Comparison of ENCODE assay signal across 7 mouse cellular contexts in genomic region chr2:116072321-116072640, GRCm38 (mm10). TPM values are rescaled to one million over a fixed set of nuclear protein-coding genes. Genes with fewer than 3 reads are reported as not detected.
DNase-seq lines count a peak whose midpoint lies in the region; ATAC-seq and TF ChIP-seq lines count a peak whose summit lies in the region.

No protein-coding gene starts in this region.

- no peak for ATAC-seq in lung, embryonic 14.5 days (ENCODE audit: insufficient read depth)
- no peak for ATAC-seq in forebrain, embryonic 11.5 days (replicated peaks; ENCODE audit: low FRiP score)
- no peak for ATAC-seq in limb, embryonic 13.5 days (ENCODE audit: low FRiP score, low read depth)
- ATAC-seq in stomach, embryonic 16.5 days (ENCODE audit: insufficient read depth, low FRiP score), result no peak

- H3K9me3 ChIP-seq in lung, embryonic 14.5 days (ENCODE audit: low read depth, low read length), result no peaks in the 10 kb centered on the region
- no peaks in the 10 kb centered on the region for H3K9me3 ChIP-seq in forebrain, embryonic 11.5 days (ENCODE audit: control insufficient read depth, low read length)
- no peaks in the 10 kb centered on the region for H3K9me3 ChIP-seq in limb, embryonic 13.5 days
- no peaks in the 10 kb centered on the region for H3K9me3 ChIP-seq in stomach, embryonic 16.5 days (replicated peaks; ENCODE audit: control insufficient read depth, low read length)

- H3K4me2 ChIP-seq in lung, embryonic 14.5 days, result peak overlapping the region; percentile 83
- peak overlapping the region; percentile 82 for H3K4me2 ChIP-seq in forebrain, embryonic 11.5 days (ENCODE audit: low read depth, low read length, severe bottlenecking)
- peak overlapping the region; percentile 56 for H3K4me2 ChIP-seq in limb, embryonic 13.5 days (replicated peaks)
- peak overlapping the region; percentile 81 for H3K4me2 ChIP-seq in stomach, embryonic 16.5 days (ENCODE audit: low read depth, low read length)

- H3K36me3 ChIP-seq in lung, embryonic 14.5 days (ENCODE audit: insufficient read depth), result no peaks in the 10 kb centered on the region
- H3K36me3 ChIP-seq in forebrain, embryonic 11.5 days (ENCODE audit: control insufficient read depth, insufficient read depth, low read length), result no peaks in the 10 kb centered on the region
- H3K36me3 ChIP-seq in limb, embryonic 13.5 days, result no peaks in the 10 kb centered on the region
- no peaks in the 10 kb centered on the region for H3K36me3 ChIP-seq in stomach, embryonic 16.5 days (ENCODE audit: control insufficient read depth, insufficient read depth, low read length)

- H3K27ac ChIP-seq in lung, embryonic 14.5 days (ENCODE audit: low read depth), result no peak overlapping the region
- H3K27ac ChIP-seq in forebrain, embryonic 11.5 days (ENCODE audit: low read depth, low read length), result no peak overlapping the region
- no peak overlapping the region for H3K27ac ChIP-seq in limb, embryonic 13.5 days
- H3K27ac ChIP-seq in stomach, embryonic 16.5 days (ENCODE audit: low read length), result peak overlapping the region; percentile 85

- H3K9ac ChIP-seq in lung, embryonic 14.5 days, result 0 out of 2 replicates have a peak overlapping the region, but pooled peaks have one; percentile 44
- H3K9ac ChIP-seq in forebrain, embryonic 11.5 days (ENCODE audit: low read length), result peak overlapping the region; percentile 58; the same call in 1 of the 2 replicates
- H3K9ac ChIP-seq in limb, embryonic 13.5 days, result no peak overlapping the region
- peak overlapping the region; percentile 76 for H3K9ac ChIP-seq in stomach, embryonic 16.5 days (ENCODE audit: low read length)

- TF ChIP-seq CTCF in lung, embryonic 14.5 days (IDR thresholded peaks at IDR 0.05; ENCODE audit: low read depth), result no peak

- H3K27me3 ChIP-seq in lung, embryonic 14.5 days (ENCODE audit: insufficient read depth, low read length), result peaks cover 36% of the 10 kb centered on the region
- peaks cover 22% of the 10 kb centered on the region for H3K27me3 ChIP-seq in forebrain, embryonic 11.5 days (ENCODE audit: control insufficient read depth, insufficient read depth, low read length)
- peaks cover 94% of the 10 kb centered on the region for H3K27me3 ChIP-seq in limb, embryonic 13.5 days
- H3K27me3 ChIP-seq in stomach, embryonic 16.5 days (ENCODE audit: control insufficient read depth, insufficient read depth, low read length), result no peaks in the 10 kb centered on the region

- 10% methylated on average over 13 of the region's 13 CpGs for WGBS in lung, embryonic 14.5 days
- WGBS in forebrain, embryonic 11.5 days, result 2% methylated on average over 13 of the region's 13 CpGs
- under 1% methylated on average over 13 of the region's 13 CpGs for WGBS in limb, embryonic 13.5 days
- 17% methylated on average over 13 of the region's 13 CpGs for WGBS in stomach, embryonic 16.5 days

- DNase-seq in lung, embryonic 14.5 days, result no peak
- DNase-seq in lung, postnatal 10 days, result no peak
- no peak for DNase-seq in forebrain, embryonic 11.5 days (ENCODE audit: low spot score)
- no peak for DNase-seq in layer of hippocampus, postnatal 36 days
- DNase-seq in gastrocnemius, postnatal 25 days, result no peak

- H3K4me3 ChIP-seq in lung, embryonic 14.5 days (ENCODE audit: low read depth, low read length), result peak overlapping the region; percentile 70
- H3K4me3 ChIP-seq in forebrain, embryonic 11.5 days (ENCODE audit: low read depth, low read length), result peak overlapping the region; percentile 75
- H3K4me3 ChIP-seq in limb, embryonic 13.5 days, result no peak overlapping the region
- H3K4me3 ChIP-seq in stomach, embryonic 16.5 days (replicated peaks; ENCODE audit: low read length), result peak overlapping the region; percentile 67

- no peaks in the 10 kb centered on the region for H3K4me1 ChIP-seq in lung, embryonic 14.5 days (ENCODE audit: insufficient read depth)
- H3K4me1 ChIP-seq in forebrain, embryonic 11.5 days (replicated peaks; ENCODE audit: control insufficient read depth, insufficient read depth, low read length), result peaks cover 20% of the 10 kb centered on the region
- peaks cover 20% of the 10 kb centered on the region for H3K4me1 ChIP-seq in limb, embryonic 13.5 days
- H3K4me1 ChIP-seq in stomach, embryonic 16.5 days (ENCODE audit: control insufficient read depth, insufficient read depth, low read length), result peaks cover 12% of the 10 kb centered on the region

RNA-seq across cellular contexts. Expression of gene Meis2, which starts 6.6 kb away (rescaled TPM):
- polyA plus RNA-seq in lung, embryonic 14.5 days (2014; fragmentation: Nextera tagmentation; extraction: Ambion mirVana), result 31.4 and 33.1 TPM in 2 replicates
- polyA plus RNA-seq in forebrain, embryonic 11.5 days (2014; fragmentation: Nextera tagmentation; extraction: Ambion mirVana), result 75.4 and 77.2 TPM in 2 replicates
- polyA plus RNA-seq in limb, embryonic 13.5 days (2015; fragmentation: Nextera tagmentation; extraction: Ambion mirVana), result 16.1 and 18.6 TPM in 2 replicates
- polyA plus RNA-seq in stomach, embryonic 16.5 days (2015; fragmentation: Nextera tagmentation; extraction: Ambion mirVana), result 42.8 and 43.3 TPM in 2 replicates
- total RNA-seq in layer of hippocampus, postnatal 36 days (2021), result 10 to 100 TPM; 39.2 to 43.8 TPM
- 1 to 10 TPM; 1.5 to 2.0 TPM for total RNA-seq in gastrocnemius, postnatal 25 days (2021)
